Mouse (Mus musculus) adrenal gland, adult 2 months (tissue): ENCODE measurements at regions not wholly inside any gene's neighbourhood (a gene's known extent, or its start where the extent isn't known, plus 50 kb on each side); places are given as distances from the start of the nearest gene placed in this dataset.
A peak's percentile ranks its signal among the peaks of the same experiment; 100 is the strongest.

Source experiments
- DNase-seq: peaks from one replicate; pipeline ENCODE4 v3.0.0; 2021

DNA sequence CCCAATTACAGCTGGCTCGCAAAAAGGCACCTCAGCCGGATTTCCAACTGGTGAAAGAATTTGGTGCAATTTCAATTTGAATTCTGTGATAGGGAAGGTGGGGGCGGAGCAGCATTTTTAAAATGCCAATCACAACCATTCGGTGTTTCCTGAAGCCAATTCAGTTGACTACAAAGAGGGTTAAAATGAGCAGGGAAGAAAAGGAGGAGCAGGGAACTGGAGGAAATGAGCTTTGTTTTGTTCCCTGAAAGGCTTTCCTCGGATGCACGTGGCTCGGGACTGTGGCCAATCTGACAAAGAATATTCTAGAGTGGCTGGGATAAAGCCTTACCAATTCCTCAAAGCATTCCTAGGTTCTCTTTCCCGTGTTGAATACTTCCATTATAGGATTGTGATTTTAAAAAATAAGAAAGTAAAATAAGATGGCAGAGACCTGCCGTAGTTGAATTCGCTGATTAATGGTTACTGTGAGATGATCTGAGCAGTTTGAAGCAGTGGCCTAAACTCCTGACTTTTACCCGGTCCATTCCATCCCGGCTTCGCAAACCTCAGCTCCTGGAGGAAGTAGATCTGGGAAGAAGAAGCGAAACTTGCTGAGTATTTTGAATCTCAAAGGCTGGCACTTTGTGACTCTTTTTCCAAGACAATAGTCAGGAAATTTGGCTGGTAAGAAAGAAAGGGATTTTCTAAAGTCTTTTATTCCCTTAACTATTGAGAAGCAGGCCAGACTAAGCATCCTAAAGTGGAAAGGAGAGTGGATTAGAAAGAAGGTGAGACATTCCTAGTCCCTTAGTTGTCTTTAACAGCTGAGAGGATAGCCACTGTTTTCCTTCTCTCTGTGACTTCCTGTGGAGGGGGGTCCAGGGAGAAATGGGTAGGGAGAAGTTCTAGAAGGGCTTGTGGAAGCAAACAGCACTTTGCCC, 229.3 kb upstream of the Adgrl2 start:
- no peak for DNase-seq

DNA sequence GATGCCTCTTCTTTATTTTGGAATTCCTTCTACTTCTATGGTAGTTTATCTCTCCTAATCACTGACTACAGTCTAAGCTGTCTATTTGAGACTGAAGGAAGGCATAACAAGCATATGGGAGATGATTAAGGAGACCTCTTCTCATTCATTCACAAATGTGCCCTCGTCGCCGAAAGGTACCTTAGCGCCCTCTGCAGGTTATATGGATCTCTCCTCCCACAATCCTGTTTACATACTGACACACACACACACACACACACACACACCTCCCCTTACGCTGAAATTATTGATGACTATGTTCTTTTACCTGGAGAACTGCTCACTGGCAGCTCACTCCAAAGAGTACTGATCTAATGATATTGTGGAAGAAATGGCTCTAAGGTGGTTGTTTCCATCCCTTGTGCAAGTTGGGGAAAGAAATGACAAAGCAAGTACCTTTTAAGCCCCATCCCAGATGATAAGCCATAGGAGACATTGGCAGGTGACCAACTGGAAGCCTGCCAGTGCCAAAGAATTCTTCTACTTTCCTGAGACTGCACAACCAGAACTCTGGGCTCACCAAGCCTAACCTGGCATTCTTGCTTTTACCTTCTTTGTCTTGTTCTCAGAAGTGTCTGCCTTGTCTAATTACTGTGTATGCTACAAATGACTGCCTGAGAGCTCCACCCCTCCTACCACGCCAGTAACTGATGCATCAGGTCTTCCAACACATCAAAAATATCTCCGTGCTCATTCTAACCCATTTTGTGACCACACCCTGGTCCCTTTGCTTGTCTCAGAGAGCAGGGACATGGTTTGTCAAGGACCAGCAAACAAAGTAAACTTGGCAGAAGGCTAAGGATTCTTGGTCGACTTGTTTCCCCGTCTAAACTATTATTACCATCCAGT, 227.8 kb upstream of the Adgrl2 start:
- no peak for DNase-seq

DNA sequence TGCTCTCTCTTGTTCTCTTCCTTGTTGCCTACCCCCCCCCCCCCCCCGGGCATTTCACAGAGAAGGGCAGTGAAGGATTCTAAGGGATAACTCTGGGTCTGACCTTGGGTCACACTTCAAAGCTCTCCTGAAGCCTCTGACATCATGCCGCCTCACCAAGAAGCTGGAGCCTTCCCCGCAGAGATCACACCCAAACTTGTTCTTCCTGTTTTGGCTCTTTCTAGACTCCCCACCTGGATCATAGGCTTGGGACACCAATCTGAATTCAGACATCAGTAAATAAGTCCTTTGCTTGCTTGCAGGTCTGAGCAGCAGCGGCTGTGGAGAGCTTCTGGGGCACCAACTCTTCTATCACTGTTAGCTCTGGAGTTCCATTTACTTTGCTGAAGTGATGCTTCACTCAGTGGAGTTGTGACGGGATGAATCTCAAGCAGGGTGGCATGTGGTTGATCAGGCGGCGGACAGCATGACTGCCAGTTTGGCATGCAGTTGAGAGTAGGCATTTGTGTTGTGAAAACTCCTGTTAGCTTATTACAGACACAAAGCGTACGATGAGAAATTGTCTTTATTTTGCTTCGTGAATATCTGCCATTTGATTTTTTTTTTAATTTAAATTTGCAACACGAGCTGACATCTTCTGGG, 226.5 kb upstream of the Adgrl2 start:
- no peak for DNase-seq

DNA sequence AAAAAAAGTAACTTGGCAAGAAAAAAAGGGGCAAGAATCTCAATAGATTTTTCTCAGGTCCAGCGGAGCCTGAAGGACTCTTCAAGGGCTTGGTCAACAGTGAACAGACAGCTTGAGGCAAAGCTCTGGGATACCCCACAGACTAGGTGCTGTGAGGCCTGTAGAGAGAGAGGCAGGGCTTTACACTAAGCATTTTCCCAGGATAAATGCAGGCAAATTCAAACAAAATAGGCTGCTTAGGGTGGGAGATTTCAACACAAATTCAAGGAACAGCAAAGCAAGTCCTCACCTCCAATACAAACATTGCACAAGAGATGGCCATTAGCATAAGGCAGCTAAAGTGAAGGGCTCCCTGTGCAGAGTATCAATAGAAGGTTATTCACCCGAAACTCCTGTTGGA, 225.3 kb upstream of the Adgrl2 start:
- no peak for DNase-seq

DNA sequence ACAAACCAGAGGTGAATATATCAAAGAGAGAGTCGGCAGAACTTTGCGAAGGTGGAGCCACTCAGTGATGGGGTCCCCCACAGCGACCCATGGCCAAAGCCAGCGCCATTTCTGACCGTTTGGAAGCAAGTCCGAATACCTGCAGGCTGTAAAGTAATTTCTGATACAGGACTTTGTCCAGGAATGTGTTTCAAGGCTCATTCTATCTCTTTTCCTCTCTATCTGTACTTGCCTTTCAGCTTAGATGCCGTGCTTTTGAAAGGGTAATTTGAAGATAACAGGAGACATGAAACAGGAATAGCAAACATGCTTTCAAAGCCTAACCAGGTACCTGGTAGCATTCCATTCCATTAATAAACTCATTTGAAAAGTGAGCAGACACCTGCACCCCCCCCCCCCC, 221.6 kb upstream of the Adgrl2 start:
- DNase-seq: no peak

DNA sequence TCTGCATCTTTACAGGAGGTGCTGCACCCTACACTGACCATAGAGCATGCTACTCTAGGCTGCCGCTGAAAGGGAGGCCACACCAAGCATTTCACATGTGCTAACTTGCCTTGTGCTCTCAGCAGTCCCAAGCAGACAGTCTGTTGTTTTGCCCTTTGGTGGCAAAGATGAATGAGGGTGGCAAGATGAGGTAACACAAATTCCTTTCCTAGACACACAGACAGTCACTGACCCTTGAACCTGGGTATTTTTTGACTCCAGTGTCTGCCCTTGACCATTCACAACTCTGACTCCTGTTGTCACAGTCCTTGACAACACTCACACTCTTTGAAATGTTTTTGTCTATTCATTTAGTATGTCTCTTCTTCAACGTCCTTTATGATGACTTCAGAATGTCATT, 218.9 kb upstream of the Adgrl2 start:
- DNase-seq: no peak

DNA sequence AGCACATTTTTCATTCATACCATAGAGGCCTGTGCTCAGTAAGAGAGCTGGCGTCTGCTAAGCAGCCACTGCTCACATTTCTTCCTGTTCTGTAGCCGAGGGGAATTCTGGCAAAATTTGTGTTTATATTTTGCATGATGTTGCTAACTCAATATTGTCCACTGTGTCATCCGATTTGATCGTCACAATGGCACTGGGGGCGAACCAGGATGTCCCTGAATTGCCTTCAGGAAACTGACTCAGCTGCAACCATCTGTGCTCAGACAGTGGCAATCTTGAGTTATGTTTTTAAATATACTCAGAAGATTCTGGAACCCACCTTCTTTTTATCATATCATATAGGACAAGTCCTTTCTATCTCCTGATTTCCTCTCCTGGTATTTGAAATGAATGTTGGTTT, 213.1 kb upstream of the Adgrl2 start:
- DNase-seq: no peak

DNA sequence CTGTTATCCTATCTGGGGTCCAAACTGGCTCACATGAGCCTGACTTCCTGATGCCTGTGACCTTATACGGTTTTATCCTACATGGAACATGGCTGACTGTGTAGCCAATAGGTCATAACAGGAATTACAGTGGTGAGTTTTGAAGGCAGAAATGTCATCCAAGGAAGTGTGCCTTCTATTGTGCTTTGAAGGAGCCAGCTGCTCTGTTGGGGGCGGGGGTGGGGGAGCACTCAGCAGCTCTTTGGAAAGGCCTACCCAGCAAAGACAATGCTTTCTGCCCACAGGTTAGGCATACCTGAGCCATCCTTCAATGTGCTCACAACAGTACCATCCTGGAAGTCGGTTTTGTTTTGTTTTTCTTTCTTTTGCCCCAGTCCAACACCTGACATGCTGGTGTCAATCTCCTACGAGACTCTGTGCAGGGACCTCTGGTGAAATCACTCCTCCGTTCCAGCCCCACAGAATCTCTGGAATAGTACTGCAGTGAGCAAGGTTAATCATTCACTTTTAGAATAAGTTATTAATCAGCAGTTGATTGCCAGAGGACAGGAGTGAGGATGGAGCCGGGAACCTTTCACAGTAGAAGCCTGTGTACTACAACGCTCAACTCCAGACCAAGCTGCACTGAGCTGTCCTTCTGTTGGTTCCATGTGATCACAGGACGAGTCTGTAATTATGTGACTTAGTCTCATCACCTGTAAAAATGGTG, 206.3 kb upstream of the Adgrl2 start:
- no peak for DNase-seq

DNA sequence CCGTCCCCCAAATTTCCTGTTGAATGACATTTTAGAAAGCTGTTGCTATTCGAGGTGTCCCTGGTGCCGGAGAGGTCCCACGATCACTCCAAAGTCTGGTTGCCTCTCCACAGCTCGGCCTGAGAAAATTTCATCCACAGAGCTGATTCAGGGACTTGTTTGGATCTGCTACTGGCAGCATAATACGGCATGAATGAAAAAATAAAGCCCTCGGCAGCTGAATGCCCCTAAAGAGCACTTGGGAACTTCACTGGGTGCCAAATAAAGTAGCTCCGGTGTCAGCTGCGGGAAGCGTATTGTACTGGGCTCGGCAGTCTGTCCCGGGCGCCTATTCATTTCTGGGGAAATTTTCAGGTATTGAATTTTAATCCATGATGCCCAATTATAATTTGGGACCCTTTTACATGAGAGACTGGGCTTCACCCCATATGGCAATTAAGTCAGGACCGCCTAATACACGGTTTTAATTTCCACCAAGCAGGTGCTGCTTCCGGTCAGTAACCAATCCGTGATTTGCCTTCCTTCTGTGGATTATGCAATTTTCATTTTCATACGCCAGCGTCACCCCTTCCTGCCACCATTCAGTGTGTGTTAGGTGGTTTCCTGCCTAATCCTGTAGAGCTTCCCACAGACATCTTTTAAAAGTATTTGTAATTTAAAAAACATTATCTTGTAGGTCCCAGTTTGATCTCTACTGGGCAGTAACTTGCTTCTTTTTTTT, 200.7 kb upstream of the Adgrl2 start:
- no peak for DNase-seq

DNA sequence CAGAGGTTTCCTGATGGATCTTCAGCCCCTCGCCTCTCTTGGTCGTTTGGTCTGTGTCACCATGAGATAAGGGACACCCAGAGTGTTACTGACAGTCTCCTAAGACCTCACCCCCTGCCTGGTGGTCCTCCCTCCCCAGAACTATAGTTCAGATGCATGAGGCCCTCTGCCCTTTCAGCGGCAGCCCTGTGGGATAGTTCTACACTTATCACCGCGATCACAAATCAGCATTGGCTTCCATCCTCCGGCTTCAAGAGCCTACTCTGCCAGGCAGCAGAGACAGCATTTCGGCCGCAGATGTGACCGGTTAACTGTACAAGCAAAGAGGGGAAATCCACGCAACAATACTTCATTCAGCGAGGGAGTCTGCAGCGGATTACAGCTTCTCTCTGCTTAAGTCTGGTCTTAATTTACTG, 193.8 kb upstream of the Adgrl2 start:
- DNase-seq: no peak

DNA sequence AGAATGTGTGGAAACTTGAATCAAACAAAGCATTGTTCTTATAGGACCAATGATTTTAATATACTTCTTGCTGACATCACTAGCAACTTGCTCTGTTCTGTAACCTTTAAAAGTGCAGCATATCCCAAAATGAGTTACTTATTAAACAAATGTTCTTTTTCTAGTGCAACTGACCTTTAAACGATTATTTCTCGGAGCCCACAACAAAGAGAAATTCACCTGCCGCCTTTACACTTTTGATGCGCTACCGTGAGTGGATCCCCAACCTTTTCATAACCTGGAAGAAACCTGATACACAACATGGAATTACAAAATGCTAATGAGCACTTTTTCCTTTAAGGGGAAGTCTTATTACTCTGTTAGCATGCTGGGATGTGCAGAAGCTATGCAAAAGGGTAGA, 191.7 kb upstream of the Adgrl2 start:
- DNase-seq: no peak

DNA sequence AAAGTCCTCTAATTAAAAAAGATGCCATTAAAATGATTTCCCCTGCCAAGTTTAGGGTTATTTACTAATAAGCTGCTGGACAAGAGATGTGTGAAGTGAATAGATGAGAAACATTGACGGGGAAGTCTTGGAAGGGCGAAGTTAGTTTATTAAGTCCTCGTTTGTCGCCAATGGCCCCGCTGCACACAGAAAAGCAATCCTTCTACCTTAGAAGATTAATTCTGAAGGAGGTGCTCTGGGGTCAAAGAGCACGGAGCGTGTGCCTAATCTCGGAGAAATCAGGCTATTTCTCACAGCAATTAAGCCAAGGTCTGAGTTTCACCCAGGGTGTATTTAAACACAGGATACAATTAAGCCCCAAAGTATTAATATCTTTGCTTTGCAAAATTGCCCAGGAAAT, 189.8 kb upstream of the Adgrl2 start:
- DNase-seq: no peak

DNA sequence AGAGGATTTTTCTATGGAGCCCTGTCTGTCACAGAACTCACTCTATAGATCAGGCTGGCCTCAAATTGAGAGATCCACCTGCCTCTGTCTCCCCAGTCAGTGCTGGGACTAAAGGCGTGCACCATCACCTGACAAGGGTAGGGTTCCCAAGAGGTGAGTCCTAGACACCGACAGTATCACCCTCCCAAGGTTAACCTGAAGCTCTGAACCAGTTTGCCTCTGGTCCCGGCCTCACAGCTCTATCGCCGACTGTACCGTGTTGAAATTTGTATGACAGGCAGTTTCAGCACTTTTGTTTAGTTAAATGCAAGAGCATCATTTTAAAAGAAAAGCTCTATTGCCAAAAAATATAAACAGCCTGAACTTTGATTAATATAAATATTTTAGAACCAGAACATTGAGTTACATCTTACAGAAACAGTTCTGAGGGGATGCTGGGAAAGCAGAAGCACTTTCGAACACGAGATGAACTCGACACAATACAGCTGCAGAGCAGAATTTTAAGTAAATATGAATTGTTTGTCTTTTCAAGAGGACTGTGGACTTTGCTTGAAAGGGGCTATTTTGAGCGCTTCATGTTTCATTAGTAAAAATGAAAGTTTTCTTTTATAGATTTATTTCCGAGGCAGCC, 189.2 kb upstream of the Adgrl2 start:
- no peak for DNase-seq

DNA sequence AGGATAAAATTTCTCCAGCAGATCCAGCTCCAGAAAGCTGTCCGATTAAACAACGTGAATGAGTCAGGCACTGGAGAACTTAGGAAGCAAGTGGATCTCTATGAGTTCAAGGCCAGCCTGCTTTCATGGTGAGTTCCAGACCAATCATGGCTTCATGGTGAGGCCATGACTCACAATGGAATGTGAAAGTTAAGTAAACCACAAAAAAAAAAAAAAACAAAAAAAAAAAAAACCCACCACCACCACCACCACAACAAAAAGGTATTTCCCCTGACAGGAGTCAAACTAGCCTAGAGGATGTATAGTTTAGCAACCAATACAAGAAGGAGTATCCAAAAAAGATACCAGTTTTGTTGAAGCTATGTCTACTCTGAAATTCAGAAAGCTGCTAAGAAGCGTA, 188.5 kb upstream of the Adgrl2 start:
- DNase-seq: peak; percentile 26

DNA sequence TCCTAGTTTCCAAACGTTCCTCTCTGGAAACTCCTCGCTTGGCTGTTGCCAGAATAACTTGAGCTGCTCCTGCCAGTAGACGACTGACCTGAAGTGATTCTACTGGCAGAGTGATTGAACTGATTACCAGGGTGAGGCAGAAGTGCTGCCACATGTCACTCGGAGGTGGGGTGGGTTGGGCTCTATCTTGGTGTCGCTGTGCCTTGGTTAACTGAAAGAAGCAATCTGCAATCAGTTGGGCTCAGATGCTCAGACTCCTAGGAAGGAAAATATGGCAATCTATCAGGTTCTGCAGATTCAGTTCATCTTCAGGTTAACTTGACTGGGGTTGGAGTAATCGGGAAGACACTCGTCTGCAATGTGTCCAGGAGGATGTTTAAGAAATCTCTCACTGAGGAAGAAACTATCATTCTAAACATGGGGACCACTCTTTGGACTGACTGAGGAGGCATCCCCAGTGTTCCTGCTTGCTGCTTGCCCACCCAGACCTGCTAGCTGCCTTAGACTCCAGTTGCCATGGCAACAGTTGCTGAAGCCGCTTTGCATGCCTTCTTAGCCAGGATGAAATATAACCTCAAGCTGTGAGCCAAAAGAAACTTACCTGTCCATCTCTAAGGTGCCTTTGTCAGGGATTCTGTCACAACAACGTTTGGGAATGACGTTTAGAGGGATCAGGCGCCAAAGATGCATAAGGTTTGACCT, 184.5 kb upstream of the Adgrl2 start:
- no peak for DNase-seq

DNA sequence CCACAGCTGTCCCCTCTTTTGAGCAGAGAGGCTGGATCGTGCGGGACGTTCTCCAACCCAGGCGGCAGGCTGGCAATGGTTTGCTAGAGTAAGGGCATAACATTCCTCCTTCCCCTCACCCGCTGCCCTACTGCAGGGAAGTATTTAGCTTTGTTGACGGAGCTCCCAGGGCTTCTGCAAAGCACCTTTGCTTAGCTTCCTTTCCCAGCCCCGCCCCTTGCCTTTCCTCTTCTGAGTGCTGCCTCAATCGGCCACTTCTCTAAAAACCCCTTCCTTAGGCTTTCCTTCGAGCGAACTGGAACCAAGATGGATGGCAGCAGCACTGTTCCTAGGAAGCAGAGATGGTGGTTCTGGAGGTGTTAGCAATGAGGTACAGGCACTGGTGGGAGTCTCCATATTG, 183.2 kb upstream of the Adgrl2 start:
- DNase-seq: no peak

DNA sequence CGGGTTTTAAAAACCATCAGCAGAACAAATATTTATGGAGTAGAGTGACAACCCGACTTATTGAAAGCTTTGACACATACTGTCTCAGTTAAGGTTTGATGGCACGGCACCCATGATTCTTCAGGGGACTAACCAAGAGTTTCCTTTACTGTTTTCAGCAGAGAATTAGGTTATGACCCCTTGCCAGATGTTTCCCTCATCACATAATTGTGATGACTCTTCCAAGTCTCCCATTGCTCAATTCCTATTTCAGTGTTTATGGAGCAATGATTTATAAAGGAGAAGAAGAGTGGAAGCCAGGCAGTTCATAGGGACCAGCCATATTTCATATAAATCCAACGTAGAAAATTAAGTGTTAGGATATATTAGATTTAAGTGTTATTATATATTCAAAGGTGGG, 181.4 kb upstream of the Adgrl2 start:
- no peak for DNase-seq

DNA sequence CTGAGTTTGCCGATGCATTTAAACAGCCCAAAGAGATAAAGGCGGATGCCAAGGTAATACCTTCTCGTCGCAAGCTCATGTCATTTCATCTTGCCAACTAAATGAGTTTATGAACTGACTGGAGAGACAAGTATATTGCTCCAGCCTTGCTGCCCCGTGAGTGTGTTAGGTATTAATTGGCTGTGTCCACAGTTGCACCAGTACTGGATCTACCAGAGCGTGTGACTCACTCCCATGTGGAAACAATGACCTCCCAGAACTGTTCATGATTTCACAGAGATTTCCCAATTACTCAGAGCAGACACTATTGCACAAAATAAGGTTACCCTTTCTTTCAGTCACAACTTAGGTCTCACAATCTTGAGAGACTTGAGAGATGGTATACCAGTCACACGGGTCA, 179.8 kb upstream of the Adgrl2 start:
- DNase-seq: peak; percentile 79

DNA sequence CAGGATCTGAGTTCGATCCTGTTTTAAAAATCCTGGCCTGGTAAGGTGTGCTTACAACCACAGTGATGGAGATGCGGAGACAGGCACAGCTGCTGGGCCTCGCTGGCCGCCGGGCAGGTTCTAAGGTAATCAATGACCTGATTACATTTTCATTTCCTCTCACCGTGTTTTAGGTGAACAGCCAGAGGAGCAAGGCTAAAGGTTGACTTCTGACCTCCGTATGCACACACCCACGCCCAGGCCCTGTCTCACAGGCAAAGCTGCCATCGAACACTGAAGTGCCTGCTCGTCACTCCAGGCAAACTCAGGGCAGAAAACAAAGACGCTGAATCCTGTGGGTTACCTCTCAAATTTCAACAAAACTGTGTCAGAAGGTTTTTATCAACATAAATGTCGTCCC, 179.1 kb upstream of the Adgrl2 start:
- no peak for DNase-seq

DNA sequence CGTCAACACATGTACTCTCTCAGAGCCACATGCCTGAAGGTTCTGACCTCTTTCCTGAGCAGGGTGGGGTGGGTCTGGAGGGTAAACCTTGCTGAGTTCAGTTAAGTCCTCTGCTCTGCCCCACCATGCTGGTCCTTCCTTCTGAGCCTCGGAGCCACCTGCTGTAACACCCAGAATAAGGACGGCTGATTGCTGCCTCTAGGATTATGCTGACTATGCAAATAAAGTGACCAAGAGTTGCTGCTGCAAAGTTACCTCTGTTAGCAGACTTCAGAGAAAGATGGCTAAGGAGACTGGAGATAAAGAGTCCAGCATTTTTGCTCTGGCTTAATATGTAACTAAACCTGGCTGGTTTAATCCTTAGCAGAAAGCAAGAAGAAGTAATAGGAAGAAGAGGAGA, 177.6 kb upstream of the Adgrl2 start:
- no peak for DNase-seq
